Mouse (Mus musculus): ENCODE results near the gene Gm21887.
"Not testable (repeated sequence)": the region's sequence is repeated elsewhere in the genome, so short reads cannot be mapped to it uniquely, and the experiment has no call there.

The Gm21887 gene

GRCm38 (mm10) chrX:169983401-169984165 lies 25.9 kb upstream of the Gm21887 start:
- peak; percentile 42 for DNase-seq (ENCODE audit: low spot score)

- not testable (repeated sequence) for DNase-seq (ENCODE audit: low spot score)
These were observed 25.1 kb upstream of the Gm21887 start for GRCm38 (mm10) chrX:169984331-169984730.

GRCm38 (mm10) chrX:169984853-169985252 lies 24.6 kb upstream of the Gm21887 start:
- DNase-seq (ENCODE audit: low spot score), result peak; percentile 42

GRCm38 (mm10) chrX:169985796-169986195 lies 23.7 kb upstream of the Gm21887 start:
- DNase-seq (ENCODE audit: low spot score), result peak; percentile 73

- peak; percentile 85 for DNase-seq (ENCODE audit: low spot score)
These were observed 22.7 kb upstream of the Gm21887 start for GRCm38 (mm10) chrX:169986519-169987367.

- peak; percentile 73 for DNase-seq (ENCODE audit: low spot score)
These were observed 22.1 kb upstream of the Gm21887 start for GRCm38 (mm10) chrX:169987368-169987837.

GRCm38 (mm10) chrX:169988571-169989218 lies 20.8 kb upstream of the Gm21887 start:
- DNase-seq (ENCODE audit: low spot score), result peak; percentile 72

- not testable (repeated sequence) for DNase-seq (ENCODE audit: low spot score)
These were observed 20.3 kb upstream of the Gm21887 start for GRCm38 (mm10) chrX:169989219-169989595.

- peak; percentile 81 for DNase-seq (ENCODE audit: low spot score)
These were observed 19.5 kb upstream of the Gm21887 start for GRCm38 (mm10) chrX:169989691-169990631.

- DNase-seq (ENCODE audit: low spot score), result peak; percentile 95
These were observed 18.2 kb upstream of the Gm21887 start for GRCm38 (mm10) chrX:169991128-169991873.

- DNase-seq (ENCODE audit: low spot score), result peak; percentile 34
These were observed 17.2 kb upstream of the Gm21887 start for GRCm38 (mm10) chrX:169992086-169992930.

- peak; percentile 62 for DNase-seq (ENCODE audit: low spot score)
These were observed 16.4 kb upstream of the Gm21887 start for GRCm38 (mm10) chrX:169992951-169993547.

- DNase-seq (ENCODE audit: low spot score), result peak; percentile 91
These were observed 15.2 kb upstream of the Gm21887 start for GRCm38 (mm10) chrX:169994011-169994865.

GRCm38 (mm10) chrX:169994866-169995711 lies 14.4 kb upstream of the Gm21887 start:
- peak; percentile 18 for DNase-seq (ENCODE audit: low spot score)

- peak; percentile 38 for DNase-seq (ENCODE audit: low spot score)
These were observed 13.4 kb upstream of the Gm21887 start for GRCm38 (mm10) chrX:169995909-169996521.

GRCm38 (mm10) chrX:169996926-169997325 lies 12.5 kb upstream of the Gm21887 start:
- peak; percentile 89 for DNase-seq (ENCODE audit: low spot score)

GRCm38 (mm10) chrX:169997456-169997853 lies 12.0 kb upstream of the Gm21887 start:
- not testable (repeated sequence) for DNase-seq (ENCODE audit: low spot score)
